Mouse (Mus musculus) G1E (cell line): Measurements from ENCODE around the gene Rbp7.

ENCODE experiments used
- CTCF ChIP-seq: IDR thresholded peaks from 2 replicates; pipeline ENCODE4 v1.5.1; 2012; ENCODE audit warnings: low read depth, low read length, inconsistent platforms, mixed read lengths
- GATA1 ChIP-seq: IDR thresholded peaks from 2 replicates; pipeline ENCODE4 v1.6.1; 2012; ENCODE audit warnings: borderline replicate concordance, low read length, inconsistent platforms, mixed read lengths
- GATA2 ChIP-seq: IDR thresholded peaks from 2 replicates; pipeline ENCODE4 v1.6.1; 2012; ENCODE audit warnings: low read depth, low read length, inconsistent platforms, borderline replicate concordance
- POLR2AphosphoS5 ChIP-seq: IDR thresholded peaks from 2 replicates; pipeline ENCODE4 v1.6.1; 2012; ENCODE audit warnings: low read depth, low read length, inconsistent platforms; ENCODE audit not compliant: insufficient replicate concordance
- TAL1 ChIP-seq: conservative IDR thresholded peaks from 2 replicates; pipeline ENCODE4 v1.6.1; 2012; ENCODE audit warnings: low read depth, low read length, inconsistent platforms, mixed read lengths

DNA sequence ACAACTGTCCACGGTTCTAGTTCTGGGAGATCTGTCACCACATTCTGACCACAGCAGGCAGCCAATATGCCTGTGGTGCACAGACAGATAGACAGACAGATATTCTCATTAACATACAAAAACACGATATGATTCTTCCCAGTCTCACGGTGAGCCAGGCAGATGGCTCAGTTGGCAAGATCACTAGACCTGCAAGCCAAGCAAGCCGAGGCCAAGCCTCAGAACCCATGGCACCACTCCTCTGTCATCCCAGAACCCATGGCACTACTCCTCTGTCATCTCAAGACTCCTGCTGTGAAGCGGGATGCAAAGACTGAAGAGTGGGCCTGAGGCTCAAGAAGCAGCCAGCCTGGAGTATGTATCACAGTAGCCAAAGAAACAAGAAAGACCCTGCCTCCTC lies 25.2 kb downstream of the Rbp7 start:
- TF ChIP-seq CTCF = no peak
- no peak for TF ChIP-seq GATA1
- TF ChIP-seq TAL1 = no peak
- no peak for TF ChIP-seq GATA2
- TF ChIP-seq POLR2AphosphoS5 = no peak
